Mouse (Mus musculus): ENCODE data around the gene Maneal. TPM values are rescaled to one million over a fixed set of nuclear protein-coding genes. Genes with fewer than 3 reads are reported as not detected.

Maneal gene
- total RNA-seq (2012; rRNA removed) (0.08 and 0.13 TPM in 2 replicates), total RNA-seq (2014; rRNA removed) (not detected in 2 replicates), polyA plus RNA-seq (2012; ENCODE audit: insufficient read length, low read depth) (not detected in 2 replicates)

GRCm38 (mm10) chr4:124861283-124862188, at the start of gene Maneal:
Gene Maneal (minus strand): TSS chr4:124862171.
- Histone ChIP-seq H3K4me1 (ENCODE audit: control insufficient read depth in 1 of 2, insufficient read depth in 2 of 2) (no peaks in the 10 kb centered on the region), H3K36me3 (replicated peaks in 1 of 2; ENCODE audit: control insufficient read depth in 1 of 2, insufficient read depth in 1 of 2, low read length in 1 of 2) (peaks cover 7 to 18% of the 10 kb centered on the region in 2 experiments), H3K4me2 (ENCODE audit: insufficient read depth, low read depth, poor library complexity, severe bottlenecking) (no peak within 1 kb of the TSS), H3K27me3 (replicated peaks) (no peaks in the 10 kb centered on the region), H3K79me2 (replicated peaks; ENCODE audit: control insufficient read depth, extremely low read depth, insufficient read depth, poor library complexity, severe bottlenecking) (no peaks in the 10 kb centered on the region), H3K4me3 (replicated peaks in 1 of 3; ENCODE audit: low read depth in 2 of 3, low read length in 2 of 3, poor library complexity in 1 of 3) (no peak within 1 kb of the TSS), H3K9ac (ENCODE audit: insufficient read depth, low read depth) (no peak within 1 kb of the TSS), H3K9me3 (replicated peaks; ENCODE audit: low read length) (peaks cover 10% of the 10 kb centered on the region), H3K27ac (ENCODE audit: insufficient read depth, low read depth) (no peak within 1 kb of the TSS)
- in situ Hi-C loops (cut with MboI; ENCODE audit: low pct_ligation_motif_present, low pct_unique_long_range_greater_than_20kb, low sequenced_read_pairs), result no loop called here
- dilution Hi-C loops (cut with MboI; ENCODE audit: extremely low pct_ligation_motif_present, extremely low pct_unique_long_range_greater_than_20kb, low sequenced_read_pairs), result no loop called here
- DNase-seq (ENCODE audit: extremely low read depth), result no peak
- no peak for TF ChIP-seq MAZ (IDR thresholded peaks at IDR 0.05; ENCODE audit: low read depth, low read length)
- TF ChIP-seq BHLHE40 (IDR thresholded peaks at IDR 0.05; ENCODE audit: low read depth, low read length), result no peak
- TF ChIP-seq MEF2A (IDR thresholded peaks at IDR 0.05; ENCODE audit: borderline replicate concordance, low read depth, low read length), result no peak
- no peak for TF ChIP-seq MAX (IDR thresholded peaks at IDR 0.05; ENCODE audit: low read length)
- no peak for TF ChIP-seq ZMIZ1 (IDR thresholded peaks at IDR 0.05; ENCODE audit: low read depth, low read length)
- no peak for TF ChIP-seq RCOR1 (conservative IDR thresholded peaks at IDR 0.05; ENCODE audit: low read depth, low read length)
- TF ChIP-seq ETS1 (conservative IDR thresholded peaks at IDR 0.05; ENCODE audit: low read depth, low read length), result no peak
- TF ChIP-seq ELF1 (IDR thresholded peaks at IDR 0.05; ENCODE audit: low read depth, low read length), result no peak
- no peak for TF ChIP-seq KAT2A (IDR thresholded peaks at IDR 0.05; ENCODE audit: insufficient replicate concordance, low read length)
- TF ChIP-seq CHD2 (IDR thresholded peaks at IDR 0.05; ENCODE audit: low read length), result no peak
- TF ChIP-seq UBTF (IDR thresholded peaks at IDR 0.05; ENCODE audit: low read depth, low read length), result no peak
- TF ChIP-seq NRF1 (IDR thresholded peaks at IDR 0.05; ENCODE audit: low read depth, low read length), result no peak
- no peak for TF ChIP-seq GABPA (IDR thresholded peaks at IDR 0.05; ENCODE audit: insufficient replicate concordance, low read depth, low read length)
- no peak for TF ChIP-seq IRF4 (IDR thresholded peaks at IDR 0.05; ENCODE audit: low read depth, low read length)
- TF ChIP-seq RAD21 (IDR thresholded peaks at IDR 0.05; ENCODE audit: low read depth, low read length), result no peak
- TF ChIP-seq SMC3 (IDR thresholded peaks at IDR 0.05; ENCODE audit: low read depth, low read length), result no peak
- TF ChIP-seq ZC3H11A (IDR thresholded peaks at IDR 0.05; ENCODE audit: low read depth, low read length), result no peak
- no peak for TF ChIP-seq MXI1 (IDR thresholded peaks at IDR 0.05; ENCODE audit: low read depth, low read length)
- TF ChIP-seq POLR2A (IDR thresholded peaks at IDR 0.05; ENCODE audit: low read depth, low read length), result no peak
- no peak for TF ChIP-seq SIN3A (IDR thresholded peaks at IDR 0.05; ENCODE audit: low read length)

Measured in CH12.LX (cell line).